Mouse (Mus musculus) layer of hippocampus, adult 9-10 months (tissue): ENCODE data around the gene Selp.

ENCODE experiments used
- DNase-seq: peaks from one replicate; pipeline ENCODE4 v3.0.0; 2022; ENCODE audit warnings: low spot score

The Selp gene

GRCm38 (mm10) chr1:164184142-164184870 lies 69.2 kb downstream of the Selp start:
- peak; percentile 75 for DNase-seq

GRCm38 (mm10) chr1:164184871-164185223 lies 69.8 kb downstream of the Selp start:
- no peak for DNase-seq

GRCm38 (mm10) chr1:164185316-164185715 lies 70.3 kb downstream of the Selp start:
- DNase-seq, result no peak

GRCm38 (mm10) chr1:164187002-164187560 lies 72.0 kb downstream of the Selp start:
- no peak for DNase-seq

GRCm38 (mm10) chr1:164199551-164199950 lies 84.5 kb downstream of the Selp start:
- no peak for DNase-seq
